Mouse (Mus musculus): ENCODE measurements around the gene Iffo1.

- TF ChIP-seq POLR2A (IDR thresholded peaks at IDR 0.05; ENCODE audit: borderline replicate concordance, extremely low read depth, insufficient read depth, insufficient read length, poor library complexity, severe bottlenecking) (no peak), CTCF (IDR thresholded peaks at IDR 0.05; ENCODE audit: borderline replicate concordance, extremely low read depth, insufficient read depth, insufficient read length) (no peak)
Measured at GRCm38 (mm10) chr6:125179601-125180000, 34.6 kb downstream of the Iffo1 start.

Data from brain, embryonic 14.5 days (tissue).